Mouse (Mus musculus): Measurements from ENCODE around the gene Tbx1.
"Not testable (repeated sequence)": the region's sequence is repeated elsewhere in the genome, so short reads cannot be mapped to it uniquely, and the experiment has no call there.

Tbx1 gene

DNA sequence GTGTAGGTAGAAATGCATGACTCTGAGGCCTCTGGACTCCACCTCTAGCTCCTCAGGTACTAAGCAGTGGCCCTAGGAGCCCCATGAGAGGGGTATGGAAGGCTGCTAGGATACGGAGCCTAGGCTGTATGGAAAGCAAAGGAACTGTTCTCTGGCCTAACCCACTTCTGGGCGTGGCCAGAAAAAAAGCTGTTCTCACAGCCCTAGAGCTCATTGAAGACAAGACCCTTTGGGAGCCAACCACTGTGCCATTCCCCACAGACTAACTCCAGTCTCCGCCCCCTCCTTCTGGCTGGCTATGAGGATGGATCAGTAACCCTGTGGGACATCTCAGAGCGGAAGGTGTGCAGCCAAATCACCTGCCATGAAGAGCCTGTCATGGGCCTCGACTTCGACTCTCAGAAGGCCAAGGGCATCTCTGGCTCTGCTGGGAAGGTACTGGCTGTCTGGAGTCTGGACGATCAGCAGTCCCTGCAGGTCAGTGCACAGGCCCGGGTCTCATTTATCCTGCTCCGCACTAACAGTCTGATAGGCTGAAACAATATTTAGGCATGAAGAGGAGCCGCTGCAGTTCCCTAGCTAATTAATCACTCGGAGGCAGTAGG, 38.3 kb downstream of the Tbx1 start:
- no peak for DNase-seq (ENCODE audit: low spot score in 2 of 2)

GRCm38 (mm10) chr16:18551604-18552003, 38.9 kb downstream of the Tbx1 start:
- no peak for DNase-seq (ENCODE audit: low spot score in 2 of 2)

- DNase-seq (ENCODE audit: low spot score in 2 of 2) = no peak
Measured at GRCm38 (mm10) chr16:18547891-18548290, 42.6 kb downstream of the Tbx1 start.

- no peak for DNase-seq (ENCODE audit: low spot score in 2 of 2)
Measured at GRCm38 (mm10) chr16:18543151-18543829, 47.2 kb downstream of the Tbx1 start.

DNA sequence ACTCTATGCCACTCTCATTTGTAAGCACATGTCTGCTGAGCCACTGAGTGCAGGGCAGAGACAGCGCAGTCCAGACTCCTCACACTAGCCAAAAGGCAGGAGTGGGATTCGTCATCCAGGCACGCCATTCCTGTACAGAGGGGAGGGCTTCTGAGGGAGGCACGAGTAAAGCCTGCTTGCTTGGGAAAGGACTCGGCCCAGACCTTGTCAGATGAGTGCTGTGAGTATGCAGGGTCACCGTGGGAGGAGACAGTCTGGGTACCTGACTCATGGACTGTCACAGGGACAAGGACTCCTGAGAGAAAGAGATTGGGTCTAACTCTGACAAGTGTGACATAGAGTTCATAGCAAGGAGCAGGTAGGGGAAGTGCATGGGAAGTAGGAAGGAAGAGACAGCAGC, 51.2 kb downstream of the Tbx1 start:
- DNase-seq (ENCODE audit: low spot score in 2 of 2) = no peak

- DNase-seq (ENCODE audit: low spot score in 2 of 2) = no peak
Measured at GRCm38 (mm10) chr16:18537407-18537990, 53.0 kb downstream of the Tbx1 start.

- DNase-seq (ENCODE audit: low spot score in 2 of 2) = not testable (repeated sequence)
Measured at GRCm38 (mm10) chr16:18533061-18533460, 57.4 kb downstream of the Tbx1 start.

Measured in right cerebral cortex, adult 2 months (tissue).